Mouse (Mus musculus) heart, postnatal 0 days (tissue): ENCODE results near the gene Ano6.

ENCODE experiments used
- CTCF ChIP-seq: IDR thresholded peaks from 2 replicates; pipeline ENCODE4 v1.5.1; 2016; ENCODE audit warnings: antibody characterized with exemption, control low read depth, low read depth
- EP300 ChIP-seq: IDR thresholded peaks from 2 replicates; pipeline ENCODE4 v1.6.1; 2016; ENCODE audit warnings: antibody characterized with exemption, low read depth

DNA sequence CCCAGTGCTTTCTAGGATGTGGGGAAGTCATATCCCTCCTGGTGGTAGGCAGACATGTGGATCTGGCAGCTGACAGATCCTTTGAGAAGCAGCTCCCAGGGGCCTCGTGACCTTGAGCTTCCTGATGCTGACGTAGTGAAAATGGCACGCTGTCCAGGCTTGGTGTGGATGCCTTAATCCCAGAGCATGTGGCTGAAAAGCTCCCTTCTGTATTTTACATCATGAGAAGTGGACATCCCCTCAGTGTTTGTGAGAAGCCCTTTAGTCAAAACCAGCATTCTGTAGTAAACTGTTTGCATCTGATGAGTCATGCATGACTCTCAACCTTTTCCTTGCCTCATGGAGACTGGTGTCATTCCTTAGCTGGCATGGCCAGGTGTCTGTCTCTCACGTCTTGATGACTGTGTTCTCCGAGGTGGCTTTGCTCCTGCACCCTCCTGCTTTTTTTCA is 14.4 kb downstream of the Ano6 start:
- TF ChIP-seq CTCF (no peak), EP300 (no peak)
